Mouse (Mus musculus) MEL (cell line): ENCODE results near the gene Calhm4.

ENCODE experiments used
- CHD1 ChIP-seq: IDR thresholded peaks from 2 replicates; pipeline ENCODE4 v1.6.1; 2012; ENCODE audit warnings: low read depth, mild to moderate bottlenecking, inconsistent platforms, low read length, improper control_type of control experiment
- CTCF ChIP-seq, 3 experiments: IDR thresholded peaks in 2 of 3; conservative IDR thresholded peaks in 1 of 3; 2 replicates each; pipeline ENCODE4 v1.5.1; 2011 to 2012; ENCODE audit warnings: low read length in 3 of 3, low read depth in 2 of 3, mild to moderate bottlenecking in 2 of 3, improper control_type of control experiment in 1 of 3, inconsistent platforms in 1 of 3, mixed read lengths in 1 of 3, moderate library complexity in 1 of 3; ENCODE audit not compliant: control insufficient read depth in 1 of 3, insufficient read depth in 1 of 3, poor library complexity in 1 of 3, severe bottlenecking in 1 of 3
- EP300 ChIP-seq, 2 experiments: IDR thresholded peaks; 2 replicates each; pipeline ENCODE4 v1.6.1; 2011; ENCODE audit warnings: improper control_type of control experiment in 2 of 2, low read length in 2 of 2, low read depth in 1 of 2, mild to moderate bottlenecking in 1 of 2
- JUND ChIP-seq: IDR thresholded peaks from 2 replicates; pipeline ENCODE4 v1.6.1; 2011; ENCODE audit warnings: low read depth, mild to moderate bottlenecking, improper control_type of control experiment, low read length
- MEF2A ChIP-seq: IDR thresholded peaks from 2 replicates; pipeline ENCODE4 v1.6.1; 2014; ENCODE audit warnings: low read depth, mild to moderate bottlenecking, inconsistent platforms, low read length, improper control_type of control experiment; ENCODE audit not compliant: poor library complexity, insufficient replicate concordance, severe bottlenecking; ENCODE audit errors: extremely low read depth
- POLR2A ChIP-seq, 2 experiments: IDR thresholded peaks; 2 replicates each; pipeline ENCODE4 v1.6.1; 2011 to 2012; ENCODE audit warnings: low read length in 2 of 2, mild to moderate bottlenecking in 2 of 2, control low read depth in 1 of 2, improper control_type of control experiment in 1 of 2, low read depth in 1 of 2, moderate library complexity in 1 of 2; ENCODE audit not compliant: control insufficient read depth in 1 of 2, insufficient read depth in 1 of 2, poor library complexity in 1 of 2
- RCOR1 ChIP-seq: IDR thresholded peaks from 2 replicates; pipeline ENCODE4 v1.6.1; 2012; ENCODE audit warnings: low read depth, mild to moderate bottlenecking, inconsistent platforms, low read length, improper control_type of control experiment
- SMC3 ChIP-seq: IDR thresholded peaks from 2 replicates; pipeline ENCODE4 v1.6.1; 2011; ENCODE audit warnings: low read depth, low read length, improper control_type of control experiment

DNA sequence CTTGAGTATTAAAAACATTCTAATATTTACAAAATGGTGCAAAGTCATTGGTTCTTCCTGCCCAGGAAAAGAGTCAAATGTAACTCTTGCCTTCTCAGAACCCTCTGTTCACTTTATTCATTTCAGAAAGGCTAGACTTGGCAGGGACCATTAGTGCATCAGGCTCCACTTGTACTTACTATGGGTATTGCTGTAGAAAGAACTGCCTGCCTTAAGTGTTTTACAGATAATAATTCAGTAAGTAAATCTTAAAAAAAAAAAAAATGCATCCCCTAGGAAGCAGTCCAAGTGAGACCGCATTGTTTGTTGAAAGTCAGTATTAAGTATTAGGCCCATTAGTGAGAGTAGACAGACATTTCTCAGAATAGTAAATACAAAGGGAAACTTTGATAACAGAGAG lies 42.4 kb upstream of the Calhm4 start:
- TF ChIP-seq MEF2A, result no peak
- no peak for TF ChIP-seq SMC3
- TF ChIP-seq CTCF (IDR thresholded peaks at IDR 0.05 in 2 of 3, conservative IDR thresholded peaks at IDR 0.05 in 1 of 3; ENCODE audit: control insufficient read depth in 1 of 3, insufficient read depth in 1 of 3, low read depth in 2 of 3, low read length in 3 of 3, poor library complexity in 1 of 3, severe bottlenecking in 1 of 3), result no peak
- TF ChIP-seq CHD1, result no peak
- TF ChIP-seq EP300 (IDR thresholded peaks at IDR 0.05; ENCODE audit: low read depth in 1 of 2, low read length in 2 of 2), result no peak
- no peak for TF ChIP-seq POLR2A (IDR thresholded peaks at IDR 0.05; ENCODE audit: control insufficient read depth in 1 of 2, insufficient read depth in 1 of 2, low read depth in 1 of 2, low read length in 2 of 2, poor library complexity in 1 of 2)
- no peak for TF ChIP-seq RCOR1
- TF ChIP-seq JUND, result no peak
